Mouse (Mus musculus) neural tube, embryonic 14.5 days (tissue): ENCODE measurements around the gene Gli3. TPM values are rescaled to one million over a fixed set of nuclear protein-coding genes. Genes with fewer than 3 reads are reported as not detected.

Experiments
- ATAC-seq: fragments of 200-750 bp; cut with Nextera tagmentation; 2 replicates; pipeline ENCODE4 v1.8.0; 2017; ENCODE audit warnings: low read depth, mild to moderate bottlenecking, moderate TSS enrichment, moderate library complexity
- H3K27ac ChIP-seq: fragments of 300-500 bp; sonication (generic); 2 replicates; pipeline ENCODE4 v1.5.1; 2014; ENCODE audit warnings: low read depth, mild to moderate bottlenecking, control low read depth, low read length, moderate library complexity, mixed read lengths
- H3K27me3 ChIP-seq: fragments of 300-500 bp; sonication (generic); 2 replicates; pipeline ENCODE4 v1.6.1; 2014; ENCODE audit warnings: low read length; ENCODE audit not compliant: control insufficient read depth, insufficient read depth
- H3K36me3 ChIP-seq: fragments of 300-500 bp; sonication (generic); 2 replicates; pipeline ENCODE4 v1.6.1; 2014; ENCODE audit warnings: low read length, mixed read lengths; ENCODE audit not compliant: control insufficient read depth, insufficient read depth
- H3K4me1 ChIP-seq: fragments of 300-500 bp; sonication (generic); 2 replicates; pipeline ENCODE4 v1.6.1; 2014; ENCODE audit warnings: low read length; ENCODE audit not compliant: control insufficient read depth, insufficient read depth
- H3K4me2 ChIP-seq: fragments of 300-500 bp; sonication (generic); 2 replicates; pipeline ENCODE4 v1.6.1; 2014; ENCODE audit warnings: mild to moderate bottlenecking, low read depth, low read length, control low read depth
- H3K4me3 ChIP-seq: fragments of 300-500 bp; sonication (generic); 2 replicates; pipeline ENCODE4 v1.5.1; 2014; ENCODE audit warnings: low read depth, low read length, control low read depth, mixed read lengths
- H3K9ac ChIP-seq: fragments of 300-500 bp; sonication (generic); replicated peaks from 2 replicates; pipeline ENCODE4 v1.6.1; 2014; ENCODE audit warnings: low read depth, mild to moderate bottlenecking, control low read depth, low read length, mixed read lengths
- H3K9me3 ChIP-seq: fragments of 300-500 bp; sonication (generic); 2 replicates; pipeline ENCODE4 v1.6.1; 2016; ENCODE audit warnings: low read length; ENCODE audit not compliant: control insufficient read depth
- WGBS: fragments of 180-500 bp; shearing (Covaris S2); extraction: QIAGEN DNeasy Blood & Tissue Kit; methylation state at CpG from one replicate; pipeline ENCODE4 v1.1.7; 2014; 5-methylcytosine and 5-hydroxymethylcytosine counted together
- polyA plus RNA-seq: library from polyadenylated mRNA; unstranded; fragments of >200 nt; fragmentation: Nextera tagmentation; extraction: Ambion mirVana; gene quantifications from 2 replicates; pipeline ENCODE4 v1.2.1, GENCODE M21; 2014

Gene Gli3
- polyA plus RNA-seq = 2.4 and 3.5 TPM in 2 replicates

- 1% methylated on average over 50 of the region's 76 CpGs for WGBS
- Histone ChIP-seq H3K27ac (peak within 1 kb of the TSS; percentile 64), H3K4me1 (no peaks in the 10 kb centered on the region), H3K4me3 (peak within 1 kb of the TSS; percentile 72), H3K9me3 (no peaks in the 10 kb centered on the region), H3K36me3 (no peaks in the 10 kb centered on the region), H3K4me2 (peak within 1 kb of the TSS; percentile 93), H3K27me3 (peaks cover 10% of the 10 kb centered on the region; the same call in 1 of the 2 replicates), H3K9ac (peak within 1 kb of the TSS; percentile 54)
- ATAC-seq = peak; percentile 94
Observed at GRCm38 (mm10) chr13:15462830-15463491, at the start of gene Gli3. Gli3 (plus strand) TSS chr13:15463235.

- Histone ChIP-seq H3K9ac (no peak overlapping the region), H3K9me3 (no peaks in the 10 kb centered on the region), H3K27ac (no peak overlapping the region), H3K4me2 (no peak overlapping the region), H3K36me3 (no peaks in the 10 kb centered on the region), H3K27me3 (no peaks in the 10 kb centered on the region), H3K4me3 (no peak overlapping the region), H3K4me1 (no peaks in the 10 kb centered on the region)
- 56% methylated on average over 10 of the region's 10 CpGs for WGBS
- ATAC-seq = no peak
Observed at GRCm38 (mm10) chr13:15421182-15421750, 41.8 kb upstream of the Gli3 start.

GRCm38 (mm10) chr13:15442002-15442401 is 21.0 kb upstream of the Gli3 start:
- Histone ChIP-seq H3K4me1 (no peaks in the 10 kb centered on the region), H3K27ac (no peak overlapping the region), H3K4me2 (no peak overlapping the region), H3K27me3 (no peaks in the 10 kb centered on the region), H3K9ac (no peak overlapping the region), H3K4me3 (no peak overlapping the region), H3K9me3 (no peaks in the 10 kb centered on the region), H3K36me3 (no peaks in the 10 kb centered on the region)
- WGBS = 89% methylated on average over 4 of the region's 4 CpGs
- no peak for ATAC-seq

- no peak overlapping the region for H3K4me3 ChIP-seq
- H3K27me3 ChIP-seq = no peaks in the 10 kb centered on the region
- 76% methylated on average over 4 of the region's 4 CpGs for WGBS
- no peak for ATAC-seq
- no peaks in the 10 kb centered on the region for H3K4me1 ChIP-seq
- no peak overlapping the region for H3K27ac ChIP-seq
- H3K9ac ChIP-seq = no peak overlapping the region
- no peaks in the 10 kb centered on the region for H3K9me3 ChIP-seq
- H3K36me3 ChIP-seq = no peaks in the 10 kb centered on the region
- H3K4me2 ChIP-seq = no peak overlapping the region
Observed at GRCm38 (mm10) chr13:15444312-15444711, 18.7 kb upstream of the Gli3 start.

GRCm38 (mm10) chr13:15445591-15445990 is 17.4 kb upstream of the Gli3 start:
- no peak overlapping the region for H3K27ac ChIP-seq
- 50% methylated on average over 2 of the region's 2 CpGs for WGBS
- no peak overlapping the region for H3K4me3 ChIP-seq
- ATAC-seq = no peak
- no peaks in the 10 kb centered on the region for H3K36me3 ChIP-seq
- H3K4me2 ChIP-seq = no peak overlapping the region
- no peak overlapping the region for H3K9ac ChIP-seq
- H3K4me1 ChIP-seq = no peaks in the 10 kb centered on the region
- no peaks in the 10 kb centered on the region for H3K9me3 ChIP-seq
- H3K27me3 ChIP-seq = no peaks in the 10 kb centered on the region

- ATAC-seq = no peak
- no peak overlapping the region for H3K9ac ChIP-seq
- 86% methylated on average over 8 of the region's 8 CpGs for WGBS
- H3K36me3 ChIP-seq = no peaks in the 10 kb centered on the region
- no peak overlapping the region for H3K27ac ChIP-seq
- no peak overlapping the region for H3K4me2 ChIP-seq
- H3K4me1 ChIP-seq = no peaks in the 10 kb centered on the region
- no peaks in the 10 kb centered on the region for H3K27me3 ChIP-seq
- no peaks in the 10 kb centered on the region for H3K9me3 ChIP-seq
- H3K4me3 ChIP-seq = no peak overlapping the region
Observed at GRCm38 (mm10) chr13:15446004-15446403, 17.0 kb upstream of the Gli3 start.

GRCm38 (mm10) chr13:15446782-15447564 is 16.1 kb upstream of the Gli3 start:
- H3K4me3 ChIP-seq = no peak overlapping the region

GRCm38 (mm10) chr13:15450941-15451340 is 12.1 kb upstream of the Gli3 start:
- Histone ChIP-seq H3K9ac (no peak overlapping the region), H3K4me3 (no peak overlapping the region), H3K36me3 (no peaks in the 10 kb centered on the region), H3K27ac (no peak overlapping the region), H3K4me1 (no peaks in the 10 kb centered on the region), H3K9me3 (no peaks in the 10 kb centered on the region), H3K4me2 (no peak overlapping the region), H3K27me3 (no peaks in the 10 kb centered on the region)
- ATAC-seq = no peak
- 69% methylated on average over 2 of the region's 2 CpGs for WGBS

More at GRCm38 (mm10) chr13:15446782-15447564, 16.1 kb upstream of the Gli3 start:
- Histone ChIP-seq H3K27me3 (no peaks in the 10 kb centered on the region), H3K4me1 (no peaks in the 10 kb centered on the region), H3K9ac (no peak overlapping the region), H3K36me3 (no peaks in the 10 kb centered on the region), H3K27ac (no peak overlapping the region), H3K9me3 (no peaks in the 10 kb centered on the region), H3K4me2 (no peak overlapping the region)
- ATAC-seq = no peak
- WGBS = 83% methylated on average over 7 of the region's 7 CpGs

GRCm38 (mm10) chr13:15457841-15458240 is 5.2 kb upstream of the Gli3 start:
- no peaks in the 10 kb centered on the region for H3K9me3 ChIP-seq
- no peak for ATAC-seq
- H3K36me3 ChIP-seq = no peaks in the 10 kb centered on the region
- 72% methylated on average over 5 of the region's 5 CpGs for WGBS
- no peak overlapping the region for H3K4me3 ChIP-seq
- H3K27me3 ChIP-seq = no peaks in the 10 kb centered on the region
- no peak overlapping the region for H3K4me2 ChIP-seq
- H3K27ac ChIP-seq = no peak overlapping the region
- no peak overlapping the region for H3K9ac ChIP-seq
- no peaks in the 10 kb centered on the region for H3K4me1 ChIP-seq
